Mouse (Mus musculus): Measurements from ENCODE around the gene Exph5. TPM values are rescaled to one million over a fixed set of nuclear protein-coding genes. Genes with fewer than 3 reads are reported as not detected.

Gene Exph5
- polyA plus RNA-seq (2015; fragmentation: Nextera tagmentation; extraction: Ambion mirVana): 9.1 and 9.9 TPM in 2 replicates

DNA sequence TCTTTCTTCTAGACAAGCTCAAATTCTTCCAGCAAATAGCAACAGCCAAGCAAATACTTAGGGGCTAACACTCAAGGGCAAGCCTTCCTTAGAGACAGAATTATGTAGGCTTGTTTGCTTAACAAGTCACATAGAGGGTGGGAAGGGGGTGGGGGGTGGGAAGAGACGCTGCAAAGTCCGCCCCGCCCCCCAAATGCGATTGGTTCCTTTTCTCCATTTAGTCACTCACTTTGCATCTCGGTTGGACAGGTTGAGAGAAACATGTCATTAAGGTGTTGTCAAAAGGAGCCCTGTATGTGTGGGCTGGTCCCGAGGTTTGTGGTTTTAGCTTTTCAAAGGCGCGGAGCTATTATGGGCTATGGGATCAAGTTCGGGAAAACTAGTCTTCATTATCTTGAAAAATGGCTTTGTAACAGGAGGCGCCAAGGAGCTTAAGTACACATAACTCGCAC is at the start of gene Exph5:
Exph5 (plus strand) TSS at position 402 of the 452 bp plus-strand sequence.
- H3K27me3 ChIP-seq (ENCODE audit: control insufficient read depth, insufficient read depth, low read length): no peaks in the 10 kb centered on the region
- peak within 1 kb of the TSS; percentile 71 for H3K4me2 ChIP-seq (ENCODE audit: low read depth, low read length)
- ATAC-seq (ENCODE audit: insufficient read depth, low FRiP score): peak; percentile 93
- H3K27ac ChIP-seq (ENCODE audit: low read length): peak within 1 kb of the TSS; percentile 92
- H3K36me3 ChIP-seq (ENCODE audit: control insufficient read depth, insufficient read depth, low read length): no peaks in the 10 kb centered on the region
- H3K4me1 ChIP-seq (ENCODE audit: control insufficient read depth, insufficient read depth, low read length): 0 out of 2 replicates have a peak, but pooled peaks cover 3% of the 10 kb centered on the region
- WGBS: 0% methylated on average over 11 of the region's 11 CpGs
- H3K9ac ChIP-seq (ENCODE audit: low read length): peak within 1 kb of the TSS; percentile 68
- H3K9me3 ChIP-seq (replicated peaks; ENCODE audit: control insufficient read depth, low read length): no peaks in the 10 kb centered on the region
- peak within 1 kb of the TSS; percentile 49 for H3K4me3 ChIP-seq (replicated peaks; ENCODE audit: low read length)

DNA sequence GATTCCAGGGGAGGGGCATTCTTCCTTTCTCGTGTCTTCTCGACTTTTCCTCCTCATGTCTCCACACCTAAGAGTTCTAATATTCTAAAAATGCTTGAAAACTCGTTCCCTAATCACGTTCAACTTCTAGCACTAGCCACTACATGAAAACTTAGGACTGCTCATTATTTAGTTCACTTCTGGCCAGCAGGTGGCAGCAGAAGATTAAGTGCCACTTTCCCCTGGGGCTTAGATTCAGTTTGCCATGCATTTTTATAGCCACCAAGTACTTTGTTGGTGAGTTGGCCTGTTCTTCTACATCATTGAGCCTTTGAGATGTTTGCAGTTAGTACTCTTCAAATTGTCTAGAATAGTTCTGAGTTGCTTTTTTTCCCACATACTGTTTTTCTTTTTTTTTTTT is 47.1 kb upstream of the Exph5 start:
- Histone ChIP-seq H3K36me3 (ENCODE audit: control insufficient read depth, insufficient read depth, low read length) (no peaks in the 10 kb centered on the region), H3K27ac (ENCODE audit: low read length) (no peak overlapping the region), H3K9ac (ENCODE audit: low read length) (no peak overlapping the region), H3K9me3 (replicated peaks; ENCODE audit: control insufficient read depth, low read length) (no peaks in the 10 kb centered on the region), H3K4me1 (ENCODE audit: control insufficient read depth, insufficient read depth, low read length) (0 out of 2 replicates have a peak, but pooled peaks cover 2% of the 10 kb centered on the region), H3K27me3 (ENCODE audit: control insufficient read depth, insufficient read depth, low read length) (no peaks in the 10 kb centered on the region), H3K4me2 (ENCODE audit: low read depth, low read length) (no peak overlapping the region), H3K4me3 (replicated peaks; ENCODE audit: low read length) (no peak overlapping the region)
- ATAC-seq (ENCODE audit: insufficient read depth, low FRiP score): no peak
- 5% methylated on average over 4 of the region's 4 CpGs for WGBS

DNA sequence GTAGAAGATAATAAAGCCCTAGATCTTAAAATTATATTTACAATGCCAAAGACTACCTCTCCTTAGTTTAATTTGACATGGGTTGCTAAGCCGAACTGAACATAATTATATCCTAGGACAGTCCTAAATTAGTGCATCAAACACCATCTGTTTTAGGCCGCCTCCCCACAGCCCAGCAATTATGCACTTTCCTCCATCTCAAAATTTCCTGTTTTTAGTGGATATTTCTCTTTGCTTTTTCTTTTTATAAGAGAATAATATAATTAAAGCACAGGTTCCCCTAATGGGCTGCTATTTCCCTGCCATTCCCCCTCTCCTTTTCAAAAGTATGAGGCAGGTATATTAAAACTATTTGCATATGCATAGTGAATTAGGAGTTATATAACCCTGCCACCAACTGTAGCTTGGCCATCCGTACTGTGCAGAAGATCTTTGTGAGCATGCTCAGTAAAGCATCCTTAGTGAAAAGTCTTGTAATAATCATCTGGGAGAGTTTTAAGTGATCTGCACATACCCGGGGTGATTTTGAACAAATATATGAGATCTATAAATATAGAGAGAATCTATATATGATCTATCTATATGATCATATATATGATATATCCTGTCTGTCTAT is 44.7 kb upstream of the Exph5 start:
- no peak overlapping the region for H3K27ac ChIP-seq (ENCODE audit: low read length)
- H3K4me1 ChIP-seq (ENCODE audit: control insufficient read depth, insufficient read depth, low read length): 0 out of 2 replicates have a peak, but pooled peaks cover 2% of the 10 kb centered on the region
- no peak overlapping the region for H3K4me3 ChIP-seq (replicated peaks; ENCODE audit: low read length)
- H3K9ac ChIP-seq (ENCODE audit: low read length): no peak overlapping the region
- no peak overlapping the region for H3K4me2 ChIP-seq (ENCODE audit: low read depth, low read length)
- H3K9me3 ChIP-seq (replicated peaks; ENCODE audit: control insufficient read depth, low read length): no peaks in the 10 kb centered on the region
- H3K36me3 ChIP-seq (ENCODE audit: control insufficient read depth, insufficient read depth, low read length): no peaks in the 10 kb centered on the region
- ATAC-seq (ENCODE audit: insufficient read depth, low FRiP score): no peak
- H3K27me3 ChIP-seq (ENCODE audit: control insufficient read depth, insufficient read depth, low read length): no peaks in the 10 kb centered on the region
- WGBS: 82% methylated on average over 4 of the region's 4 CpGs

DNA sequence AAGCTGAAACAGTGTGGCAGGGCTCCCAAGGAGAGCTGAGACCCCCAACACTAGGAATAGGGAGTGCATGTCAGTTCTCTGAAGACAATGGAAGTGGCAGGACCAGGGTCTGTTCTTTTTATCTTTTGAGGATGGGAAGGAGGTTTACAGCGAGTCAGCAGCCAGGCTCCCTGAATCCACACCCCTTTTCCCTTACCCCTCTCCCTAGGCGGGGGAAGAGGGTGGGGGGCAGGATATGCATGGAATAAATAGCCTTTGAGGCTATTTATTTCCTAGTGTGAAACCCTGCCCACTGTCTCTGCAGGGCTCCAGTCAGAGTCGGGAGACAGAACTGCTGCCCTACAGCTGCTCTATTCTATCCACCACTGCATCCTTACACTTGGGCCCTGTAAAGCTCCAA is 43.7 kb upstream of the Exph5 start:
- ATAC-seq (ENCODE audit: insufficient read depth, low FRiP score): no peak
- no peak overlapping the region for H3K27ac ChIP-seq (ENCODE audit: low read length)
- H3K4me2 ChIP-seq (ENCODE audit: low read depth, low read length): no peak overlapping the region
- H3K9me3 ChIP-seq (replicated peaks; ENCODE audit: control insufficient read depth, low read length): no peaks in the 10 kb centered on the region
- H3K4me1 ChIP-seq (ENCODE audit: control insufficient read depth, insufficient read depth, low read length): 0 out of 2 replicates have a peak, but pooled peaks cover 2% of the 10 kb centered on the region
- H3K36me3 ChIP-seq (ENCODE audit: control insufficient read depth, insufficient read depth, low read length): no peaks in the 10 kb centered on the region
- no peak overlapping the region for H3K4me3 ChIP-seq (replicated peaks; ENCODE audit: low read length)
- H3K9ac ChIP-seq (ENCODE audit: low read length): no peak overlapping the region
- no peaks in the 10 kb centered on the region for H3K27me3 ChIP-seq (ENCODE audit: control insufficient read depth, insufficient read depth, low read length)
- WGBS: 10% methylated on average over 3 of the region's 3 CpGs

DNA sequence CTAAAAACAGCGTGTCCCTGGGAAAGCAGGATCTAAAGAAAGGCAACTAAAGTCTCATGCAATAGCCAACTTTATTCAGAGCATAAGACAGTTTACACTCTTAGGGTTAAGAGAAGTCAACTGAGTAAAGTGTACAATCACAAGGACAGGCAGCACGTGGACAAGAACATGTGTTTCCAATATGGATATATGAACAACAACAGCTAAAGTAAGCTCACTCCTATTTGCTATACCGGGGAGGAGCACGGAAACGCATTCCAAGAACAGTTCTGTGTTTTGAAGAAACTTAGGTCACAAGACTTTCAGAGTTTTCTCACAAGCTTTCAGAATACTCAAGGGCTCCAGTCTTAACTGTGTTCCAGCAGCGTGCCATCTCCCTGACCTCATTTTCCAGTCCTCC is 43.3 kb upstream of the Exph5 start:
- 30% methylated on average over 6 of the region's 6 CpGs for WGBS
- no peaks in the 10 kb centered on the region for H3K36me3 ChIP-seq (ENCODE audit: control insufficient read depth, insufficient read depth, low read length)
- no peaks in the 10 kb centered on the region for H3K27me3 ChIP-seq (ENCODE audit: control insufficient read depth, insufficient read depth, low read length)
- H3K4me2 ChIP-seq (ENCODE audit: low read depth, low read length): no peak overlapping the region
- 0 out of 2 replicates have a peak, but pooled peaks cover 2% of the 10 kb centered on the region for H3K4me1 ChIP-seq (ENCODE audit: control insufficient read depth, insufficient read depth, low read length)
- H3K9me3 ChIP-seq (replicated peaks; ENCODE audit: control insufficient read depth, low read length): no peaks in the 10 kb centered on the region
- H3K9ac ChIP-seq (ENCODE audit: low read length): no peak overlapping the region
- H3K4me3 ChIP-seq (replicated peaks; ENCODE audit: low read length): no peak overlapping the region
- no peak overlapping the region for H3K27ac ChIP-seq (ENCODE audit: low read length)
- ATAC-seq (ENCODE audit: insufficient read depth, low FRiP score): no peak

DNA sequence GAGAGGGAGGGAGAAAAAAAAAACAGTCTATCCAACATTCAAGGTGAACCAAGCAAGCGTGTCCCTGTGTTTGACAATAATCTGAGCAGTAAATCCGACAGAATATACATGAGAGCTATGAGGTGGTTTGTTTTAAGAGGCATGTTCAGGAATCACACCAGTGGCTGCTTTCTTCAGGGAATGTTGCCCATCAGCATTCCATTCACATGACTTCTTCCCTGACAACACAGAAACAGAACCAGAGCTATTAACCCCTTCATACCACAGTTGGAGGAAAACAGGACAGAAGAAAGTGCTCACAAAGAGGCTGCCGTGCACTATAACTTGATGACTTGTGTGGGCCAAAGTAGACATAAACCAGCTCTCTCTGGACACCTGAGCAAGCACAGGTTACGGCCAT is 37.1 kb upstream of the Exph5 start:
- Histone ChIP-seq H3K36me3 (ENCODE audit: control insufficient read depth, insufficient read depth, low read length) (no peaks in the 10 kb centered on the region), H3K27ac (ENCODE audit: low read length) (peak overlapping the region; percentile 18; the same call in 1 of the 2 replicates), H3K9ac (ENCODE audit: low read length) (no peak overlapping the region), H3K4me1 (ENCODE audit: control insufficient read depth, insufficient read depth, low read length) (peaks cover 2% of the 10 kb centered on the region), H3K27me3 (ENCODE audit: control insufficient read depth, insufficient read depth, low read length) (no peaks in the 10 kb centered on the region), H3K4me2 (ENCODE audit: low read depth, low read length) (no peak overlapping the region), H3K4me3 (replicated peaks; ENCODE audit: low read length) (no peak overlapping the region), H3K9me3 (replicated peaks; ENCODE audit: control insufficient read depth, low read length) (no peaks in the 10 kb centered on the region)
- peak; percentile 17; the same call in 1 of the 2 replicates for ATAC-seq (ENCODE audit: insufficient read depth, low FRiP score)
- WGBS: 38% methylated on average over 4 of the region's 4 CpGs

DNA sequence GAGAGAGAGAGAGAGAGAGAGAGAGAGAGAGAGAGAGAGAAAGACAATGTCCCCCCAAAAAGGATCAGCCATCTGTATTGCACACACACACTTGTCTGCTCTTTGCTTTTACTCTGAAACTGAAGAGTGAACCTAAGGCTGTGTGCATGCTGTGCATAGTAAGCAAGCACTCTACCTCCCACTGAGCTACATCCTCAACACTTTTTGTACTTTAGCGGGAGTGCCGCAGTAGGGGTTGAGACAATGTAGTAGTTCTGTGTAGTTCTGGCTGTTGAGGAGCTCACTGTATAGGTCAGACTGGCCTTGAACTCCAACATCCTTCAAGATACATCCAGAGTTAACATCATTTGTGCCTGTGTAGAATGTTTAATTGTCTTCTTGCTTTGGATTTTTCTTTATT is 35.9 kb upstream of the Exph5 start:
- Histone ChIP-seq H3K9me3 (replicated peaks; ENCODE audit: control insufficient read depth, low read length) (no peaks in the 10 kb centered on the region), H3K27ac (ENCODE audit: low read length) (no peak overlapping the region)
- WGBS: 78% methylated on average over 2 of the region's 2 CpGs

DNA sequence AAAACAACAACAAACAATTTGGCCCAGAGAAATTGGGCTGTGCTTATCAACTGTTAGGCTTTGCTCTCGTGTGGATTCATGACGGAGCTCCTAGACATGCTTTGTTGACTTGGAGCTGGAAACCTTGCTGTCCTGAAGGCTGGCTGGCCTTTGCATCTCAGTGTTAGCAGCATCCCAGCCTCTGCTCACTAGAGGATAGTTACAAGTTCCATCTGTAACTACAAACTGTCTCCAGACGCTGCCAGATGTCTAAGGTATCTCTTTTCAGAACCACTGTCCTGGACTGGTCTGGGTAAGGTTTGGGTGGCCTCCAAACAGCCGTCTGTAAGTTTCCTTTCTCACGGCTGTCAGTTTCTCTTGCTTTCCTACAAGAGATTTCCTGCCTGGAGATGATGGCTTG is 33.4 kb upstream of the Exph5 start:
- peak; percentile 13; the same call in 1 of the 2 replicates for ATAC-seq (ENCODE audit: insufficient read depth, low FRiP score)
- Histone ChIP-seq H3K27ac (ENCODE audit: low read length) (no peak overlapping the region), H3K4me2 (ENCODE audit: low read depth, low read length) (no peak overlapping the region), H3K9me3 (replicated peaks; ENCODE audit: control insufficient read depth, low read length) (no peaks in the 10 kb centered on the region), H3K36me3 (ENCODE audit: control insufficient read depth, insufficient read depth, low read length) (no peaks in the 10 kb centered on the region), H3K27me3 (ENCODE audit: control insufficient read depth, insufficient read depth, low read length) (no peaks in the 10 kb centered on the region), H3K4me1 (ENCODE audit: control insufficient read depth, insufficient read depth, low read length) (peaks cover 2% of the 10 kb centered on the region), H3K4me3 (replicated peaks; ENCODE audit: low read length) (no peak overlapping the region), H3K9ac (ENCODE audit: low read length) (no peak overlapping the region)
- 45% methylated on average over 5 of the region's 5 CpGs for WGBS

More for the DNA sequence above, 35.9 kb upstream of the Exph5 start:
- Histone ChIP-seq H3K36me3 (ENCODE audit: control insufficient read depth, insufficient read depth, low read length) (no peaks in the 10 kb centered on the region), H3K4me2 (ENCODE audit: low read depth, low read length) (no peak overlapping the region), H3K27me3 (ENCODE audit: control insufficient read depth, insufficient read depth, low read length) (no peaks in the 10 kb centered on the region), H3K4me3 (replicated peaks; ENCODE audit: low read length) (no peak overlapping the region), H3K4me1 (ENCODE audit: control insufficient read depth, insufficient read depth, low read length) (peaks cover 2% of the 10 kb centered on the region), H3K9ac (ENCODE audit: low read length) (no peak overlapping the region)
- no peak for ATAC-seq (ENCODE audit: insufficient read depth, low FRiP score)

DNA sequence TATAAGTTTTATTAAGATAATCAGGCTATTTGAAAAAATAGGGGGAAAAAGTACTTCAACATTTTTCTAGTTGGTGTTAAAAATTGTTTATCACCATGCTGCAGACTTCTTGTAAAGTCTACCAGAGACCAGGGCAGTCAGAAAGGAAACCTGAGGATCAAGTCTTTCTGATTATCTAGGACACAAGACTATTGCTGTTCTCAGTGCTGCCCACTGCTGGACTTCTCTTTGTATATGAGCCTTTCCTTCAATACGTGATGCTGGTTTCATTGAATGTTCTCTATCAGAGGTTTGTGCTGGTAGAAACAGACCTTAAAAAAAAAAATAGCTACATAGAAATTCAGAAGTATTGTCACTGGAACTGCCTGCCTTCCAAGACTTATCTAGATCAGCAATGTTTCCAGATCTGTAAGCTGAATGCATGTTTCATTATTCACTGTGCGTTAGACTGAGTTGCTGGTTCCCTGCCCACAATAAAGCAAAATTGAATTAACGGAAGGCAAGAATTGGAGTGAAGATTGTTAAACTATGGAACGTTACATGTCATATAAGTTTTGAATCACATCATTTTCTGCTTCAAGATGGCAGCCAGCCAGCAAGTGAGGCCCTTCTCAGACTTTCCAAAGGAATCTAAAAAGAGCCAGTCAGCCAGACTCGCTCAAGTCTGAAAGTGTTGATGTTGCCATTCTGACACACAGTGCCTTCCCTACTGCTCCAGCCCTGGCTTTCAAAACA is 32.6 kb upstream of the Exph5 start:
- Histone ChIP-seq H3K4me1 (ENCODE audit: control insufficient read depth, insufficient read depth, low read length) (peaks cover 2% of the 10 kb centered on the region), H3K27me3 (ENCODE audit: control insufficient read depth, insufficient read depth, low read length) (no peaks in the 10 kb centered on the region), H3K4me2 (ENCODE audit: low read depth, low read length) (no peak overlapping the region), H3K4me3 (replicated peaks; ENCODE audit: low read length) (no peak overlapping the region), H3K9ac (ENCODE audit: low read length) (no peak overlapping the region), H3K9me3 (replicated peaks; ENCODE audit: control insufficient read depth, low read length) (no peaks in the 10 kb centered on the region), H3K36me3 (ENCODE audit: control insufficient read depth, insufficient read depth, low read length) (no peaks in the 10 kb centered on the region), H3K27ac (ENCODE audit: low read length) (0 out of 2 replicates have a peak overlapping the region, but pooled peaks have one; percentile 1)
- WGBS: 44% methylated on average over 5 of the region's 5 CpGs
- ATAC-seq (ENCODE audit: insufficient read depth, low FRiP score): no peak
